Mouse (Mus musculus): Measurements from ENCODE around the gene Olfr1318. TPM values are rescaled to one million over a fixed set of nuclear protein-coding genes. Genes with fewer than 3 reads are reported as not detected.
A peak's percentile ranks its signal among the peaks of the same experiment; 100 is the strongest.

Gene Olfr1318
- total RNA-seq (2021), result not detected

DNA sequence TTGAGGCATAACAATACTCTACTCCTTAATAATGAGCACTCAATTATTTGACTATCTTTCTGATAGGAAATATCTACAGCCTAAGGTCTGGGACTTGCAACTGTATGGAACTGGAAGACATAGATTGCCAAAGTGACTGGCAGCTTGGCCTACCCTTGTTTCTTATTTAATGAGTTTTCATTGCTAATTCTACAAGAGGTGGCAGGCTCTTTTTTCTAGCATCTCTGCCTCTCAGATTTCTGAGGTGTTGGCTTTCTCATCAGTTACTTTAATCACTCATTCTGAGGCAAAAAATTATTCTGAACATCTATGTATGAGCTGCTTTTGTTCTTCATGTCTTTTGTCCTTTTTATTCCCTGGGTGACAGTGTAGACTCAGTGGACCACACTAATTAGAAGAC, at the start of gene Olfr1318:
TSS of gene Olfr1318 (plus strand) at position 301 of the 400 bp plus-strand sequence.
- intact Hi-C loops (cut with DNase I), result no loop called here
- DNase-seq (ENCODE audit: extremely low spot score in 1 of 2, low spot score in 2 of 2), result no peak

- no peak for DNase-seq (ENCODE audit: extremely low spot score in 1 of 2, low spot score in 2 of 2)
- intact Hi-C loops (cut with DNase I), result no loop called here
These were observed 38.7 kb upstream of the Olfr1318 start, which contains the start of gene Olfr1315-ps1 for GRCm38 (mm10) chr2:112115340-112115739. Gene Olfr1315-ps1, minus strand, starts transcription at chr2:112115440.

DNA sequence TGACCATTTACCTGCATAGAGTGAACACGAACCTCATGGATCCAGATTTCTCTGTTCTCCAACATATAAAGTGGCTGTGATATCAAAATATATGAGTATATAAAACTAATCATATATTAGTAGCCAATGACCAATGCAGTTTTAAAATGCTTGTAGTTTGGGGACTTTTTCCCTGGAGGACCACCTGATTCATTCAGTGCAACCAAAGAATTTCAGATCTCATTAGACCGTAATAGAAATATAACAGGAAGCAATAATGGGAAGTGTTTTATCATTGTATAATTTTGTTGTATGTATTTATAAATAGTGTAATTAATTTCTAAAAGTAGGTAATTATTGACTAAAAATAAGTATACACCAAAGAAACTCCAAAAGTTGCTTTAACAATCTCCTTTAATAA, 19.1 kb upstream of the Olfr1318 start, which contains the start of gene Olfr1316:
TSS of gene Olfr1316 (minus strand) at position 101 of the 400 bp plus-strand sequence.
- intact Hi-C loops (cut with DNase I), result no loop called here
- DNase-seq (ENCODE audit: extremely low spot score in 1 of 2, low spot score in 2 of 2), result no peak

- DNase-seq (ENCODE audit: extremely low spot score in 1 of 2, low spot score in 2 of 2), result no peak
- intact Hi-C loops (cut with DNase I), result no loop called here
These were observed 14.0 kb upstream of the Olfr1318 start, which contains the start of gene Olfr1317 for GRCm38 (mm10) chr2:112140029-112140428. Gene Olfr1317, plus strand, starts transcription at chr2:112140329.

GRCm38 (mm10) chr2:112196859-112197258, 42.9 kb downstream of the Olfr1318 start:
- intact Hi-C loops (cut with DNase I), result no loop called here
- DNase-seq (ENCODE audit: extremely low spot score in 1 of 2, low spot score in 2 of 2), result peak; percentile 22 to 49

GRCm38 (mm10) chr2:112203056-112203455, 49.1 kb downstream of the Olfr1318 start:
- intact Hi-C loops (cut with DNase I), result no loop called here
- DNase-seq (ENCODE audit: extremely low spot score in 1 of 2, low spot score in 2 of 2), result no peak

Other genes with a start within 250 kb of the Olfr1318 start
- gene Olfr1306, start 237.9 kb upstream of the Olfr1318 start, total RNA-seq (2021), result not detected
- gene Olfr1307, start 204.8 kb upstream of the Olfr1318 start, total RNA-seq (2021), result under 1 TPM in 1 of 2 experiments, not detected in 1; 0.04 TPM
- gene Olfr1308, start 189.3 kb upstream of the Olfr1318 start, total RNA-seq (2021), result not detected
- gene Olfr1309, start 163.9 kb upstream of the Olfr1318 start, total RNA-seq (2021), result not detected
- gene Olfr1310, start 141.5 kb upstream of the Olfr1318 start, total RNA-seq (2021), result not detected
- not detected for gene Olfr1311, start 129.8 kb upstream of the Olfr1318 start, total RNA-seq (2021)
- not detected for gene Olfr1312, start 104.0 kb upstream of the Olfr1318 start, total RNA-seq (2021)
- not detected for gene Olfr1313, start 76.4 kb upstream of the Olfr1318 start, total RNA-seq (2021)
- gene Olfr1314, start 57.4 kb upstream of the Olfr1318 start, total RNA-seq (2021), result not detected
- gene Olfr1315-ps1, start 38.8 kb upstream of the Olfr1318 start, total RNA-seq (2021), result not detected
- not detected for gene Olfr1316, start 19.2 kb upstream of the Olfr1318 start, total RNA-seq (2021)
- gene Olfr1317, start 13.9 kb upstream of the Olfr1318 start, total RNA-seq (2021), result not detected
- gene Lpcat4, start 85.3 kb downstream of the Olfr1318 start, total RNA-seq (2021), result 10 to 100 TPM; 77.4 to 82.7 TPM
- gene Nutm1, start 105.1 kb downstream of the Olfr1318 start, total RNA-seq (2021), result not detected
- gene Nop10, start 107.7 kb downstream of the Olfr1318 start, total RNA-seq (2021), result 10 to 100 TPM; 72.0 to 74.7 TPM
- gene Slc12a6, start 111.6 kb downstream of the Olfr1318 start, total RNA-seq (2021), result 10 to 100 TPM; 92.8 to 96.6 TPM
- gene Gm21985, start 112.1 kb downstream of the Olfr1318 start, total RNA-seq (2021), result 1 to 10 TPM; 1.2 to 3.6 TPM
- gene Emc4, start 213.8 kb downstream of the Olfr1318 start, total RNA-seq (2021), result 100 to 1,000 TPM; 165 to 172 TPM
- 10 to 100 TPM; 15.4 to 17.3 TPM for gene Katnbl1, start 225.0 kb downstream of the Olfr1318 start, total RNA-seq (2021)

Data from left cerebral cortex, postnatal 10 days (tissue).